Mouse (Mus musculus): Measurements from ENCODE around the gene Ces1a. TPM values are rescaled to one million over a fixed set of nuclear protein-coding genes. Genes with fewer than 3 reads are reported as not detected.

Ces1a gene
- not detected for total RNA-seq (2021)
- not detected in 2 replicates for polyA plus RNA-seq (2012; rRNA removed)
- long read RNA-seq, result 0 reads

GRCm38 (mm10) chr8:93048092-93048491, at the start of gene Ces1a:
Gene Ces1a (minus strand): TSS chr8:93048192.
- H3K36me3 ChIP-seq (ENCODE audit: control insufficient read depth, insufficient read depth, low read length), result no peaks in the 10 kb centered on the region
- 78% methylated on average over 3 of the region's 3 CpGs for WGBS
- no peak within 1 kb of the TSS for H3K27ac ChIP-seq
- intact Hi-C loops (cut with DNase I), result loop anchor here (2.0 kb wide), 1 partner anchor 37 kb away; no protein-coding TSS in a partner anchor
- no peaks in the 10 kb centered on the region for H3K4me1 ChIP-seq (ENCODE audit: control insufficient read depth, insufficient read depth, low read length)
- H3K79me2 ChIP-seq (replicated peaks; ENCODE audit: control insufficient read depth, insufficient read depth, low read length), result no peaks in the 10 kb centered on the region
- H3K9ac ChIP-seq (ENCODE audit: low read depth, low read length), result no peak within 1 kb of the TSS
- H3K27me3 ChIP-seq (ENCODE audit: control insufficient read depth, insufficient read depth, low read length), result no peaks in the 10 kb centered on the region
- TF ChIP-seq EP300 (IDR thresholded peaks at IDR 0.05; ENCODE audit: insufficient read depth, low read depth, low read length) (no peak), CTCF (IDR thresholded peaks at IDR 0.05) (no peak), POLR2A (IDR thresholded peaks at IDR 0.05; ENCODE audit: insufficient read depth, low read depth, low read length) (no peak)
- no peak within 1 kb of the TSS for H3K4me3 ChIP-seq
- DNase-seq, result no peak

GRCm38 (mm10) chr8:93095376-93095775, 47.4 kb upstream of the Ces1a start:
- Histone ChIP-seq H3K27ac (no peak overlapping the region), H3K36me3 (ENCODE audit: control insufficient read depth, insufficient read depth, low read length) (no peaks in the 10 kb centered on the region), H3K79me2 (replicated peaks; ENCODE audit: control insufficient read depth, insufficient read depth, low read length) (no peaks in the 10 kb centered on the region), H3K4me1 (ENCODE audit: control insufficient read depth, insufficient read depth, low read length) (no peaks in the 10 kb centered on the region), H3K27me3 (ENCODE audit: control insufficient read depth, insufficient read depth, low read length) (no peaks in the 10 kb centered on the region), H3K9ac (ENCODE audit: low read depth, low read length) (no peak overlapping the region), H3K4me3 (no peak overlapping the region)
- no peak for TF ChIP-seq EP300 (IDR thresholded peaks at IDR 0.05; ENCODE audit: insufficient read depth, low read depth, low read length)
- no peak for TF ChIP-seq POLR2A (IDR thresholded peaks at IDR 0.05; ENCODE audit: insufficient read depth, low read depth, low read length)
- peak; percentile 69 for TF ChIP-seq CTCF (IDR thresholded peaks at IDR 0.05)
- peak in 1 of 2 experiments; percentile 5 for DNase-seq
- intact Hi-C loops (cut with DNase I), result loop anchor here (1.0 to 2.0 kb wide), 2 partner anchors 36 to 85 kb away; no protein-coding TSS in a partner anchor

- Histone ChIP-seq H3K27me3 (ENCODE audit: control insufficient read depth, insufficient read depth, low read length) (no peaks in the 10 kb centered on the region), H3K27ac (no peak overlapping the region), H3K36me3 (ENCODE audit: control insufficient read depth, insufficient read depth, low read length) (no peaks in the 10 kb centered on the region), H3K9ac (ENCODE audit: low read depth, low read length) (no peak overlapping the region), H3K4me1 (ENCODE audit: control insufficient read depth, insufficient read depth, low read length) (no peaks in the 10 kb centered on the region), H3K4me3 (no peak overlapping the region), H3K79me2 (replicated peaks; ENCODE audit: control insufficient read depth, insufficient read depth, low read length) (no peaks in the 10 kb centered on the region)
- intact Hi-C loops (cut with DNase I), result no loop called here
- TF ChIP-seq EP300 (IDR thresholded peaks at IDR 0.05; ENCODE audit: insufficient read depth, low read depth, low read length) (no peak), POLR2A (IDR thresholded peaks at IDR 0.05; ENCODE audit: insufficient read depth, low read depth, low read length) (no peak), CTCF (IDR thresholded peaks at IDR 0.05) (no peak)
- WGBS, result 43% methylated on average over 1 of the region's 1 CpGs
- no peak for DNase-seq
Measured at GRCm38 (mm10) chr8:93091324-93091723, 43.3 kb upstream of the Ces1a start.

GRCm38 (mm10) chr8:93088686-93089122, 40.7 kb upstream of the Ces1a start:
- DNase-seq, result no peak
- H3K36me3 ChIP-seq (ENCODE audit: control insufficient read depth, insufficient read depth, low read length), result no peaks in the 10 kb centered on the region
- no peak overlapping the region for H3K27ac ChIP-seq
- H3K27me3 ChIP-seq (ENCODE audit: control insufficient read depth, insufficient read depth, low read length), result no peaks in the 10 kb centered on the region
- TF ChIP-seq CTCF (IDR thresholded peaks at IDR 0.05), result no peak
- TF ChIP-seq POLR2A (IDR thresholded peaks at IDR 0.05; ENCODE audit: insufficient read depth, low read depth, low read length), result no peak
- TF ChIP-seq EP300 (IDR thresholded peaks at IDR 0.05; ENCODE audit: insufficient read depth, low read depth, low read length), result no peak
- no peak overlapping the region for H3K4me3 ChIP-seq
- no peaks in the 10 kb centered on the region for H3K4me1 ChIP-seq (ENCODE audit: control insufficient read depth, insufficient read depth, low read length)
- 13% methylated on average over 2 of the region's 2 CpGs for WGBS
- H3K9ac ChIP-seq (ENCODE audit: low read depth, low read length), result no peak overlapping the region
- intact Hi-C loops (cut with DNase I), result no loop called here
- H3K79me2 ChIP-seq (replicated peaks; ENCODE audit: control insufficient read depth, insufficient read depth, low read length), result no peaks in the 10 kb centered on the region

GRCm38 (mm10) chr8:93088193-93088592, 40.2 kb upstream of the Ces1a start:
- no peaks in the 10 kb centered on the region for H3K27me3 ChIP-seq (ENCODE audit: control insufficient read depth, insufficient read depth, low read length)
- no peak overlapping the region for H3K27ac ChIP-seq
- DNase-seq, result no peak
- no peaks in the 10 kb centered on the region for H3K79me2 ChIP-seq (replicated peaks; ENCODE audit: control insufficient read depth, insufficient read depth, low read length)
- H3K36me3 ChIP-seq (ENCODE audit: control insufficient read depth, insufficient read depth, low read length), result no peaks in the 10 kb centered on the region
- no peak overlapping the region for H3K9ac ChIP-seq (ENCODE audit: low read depth, low read length)
- intact Hi-C loops (cut with DNase I), result no loop called here
- WGBS, result 30% methylated on average over 7 of the region's 7 CpGs
- H3K4me3 ChIP-seq, result no peak overlapping the region
- no peaks in the 10 kb centered on the region for H3K4me1 ChIP-seq (ENCODE audit: control insufficient read depth, insufficient read depth, low read length)
- no peak for TF ChIP-seq POLR2A (IDR thresholded peaks at IDR 0.05; ENCODE audit: insufficient read depth, low read depth, low read length)
- TF ChIP-seq EP300 (IDR thresholded peaks at IDR 0.05; ENCODE audit: insufficient read depth, low read depth, low read length), result no peak
- TF ChIP-seq CTCF (IDR thresholded peaks at IDR 0.05), result no peak

- Histone ChIP-seq H3K36me3 (ENCODE audit: control insufficient read depth, insufficient read depth, low read length) (no peaks in the 10 kb centered on the region; the same call in 1 of the 2 replicates), H3K27me3 (ENCODE audit: control insufficient read depth, insufficient read depth, low read length) (no peaks in the 10 kb centered on the region), H3K4me3 (no peak within 1 kb of the TSS), H3K79me2 (replicated peaks; ENCODE audit: control insufficient read depth, insufficient read depth, low read length) (no peaks in the 10 kb centered on the region), H3K9ac (ENCODE audit: low read depth, low read length) (no peak within 1 kb of the TSS), H3K4me1 (ENCODE audit: control insufficient read depth, insufficient read depth, low read length) (no peaks in the 10 kb centered on the region), H3K27ac (no peak within 1 kb of the TSS)
- WGBS, result 61% methylated on average over 2 of the region's 2 CpGs
- intact Hi-C loops (cut with DNase I), result no loop called here
- no peak for TF ChIP-seq POLR2A (IDR thresholded peaks at IDR 0.05; ENCODE audit: insufficient read depth, low read depth, low read length)
- DNase-seq, result no peak
Measured at GRCm38 (mm10) chr8:93079887-93080286, 31.9 kb upstream of the Ces1a start, which contains the start of gene Ces1b. Gene Ces1b (minus strand): TSS chr8:93080017.
